Mouse (Mus musculus) cerebellum, adult 9-11 months (tissue): ENCODE measurements around the gene Gucy2e.

ENCODE experiments used
- DNase-seq: peaks from one replicate; pipeline ENCODE4 v3.0.0; 2022

Gucy2e gene

DNA sequence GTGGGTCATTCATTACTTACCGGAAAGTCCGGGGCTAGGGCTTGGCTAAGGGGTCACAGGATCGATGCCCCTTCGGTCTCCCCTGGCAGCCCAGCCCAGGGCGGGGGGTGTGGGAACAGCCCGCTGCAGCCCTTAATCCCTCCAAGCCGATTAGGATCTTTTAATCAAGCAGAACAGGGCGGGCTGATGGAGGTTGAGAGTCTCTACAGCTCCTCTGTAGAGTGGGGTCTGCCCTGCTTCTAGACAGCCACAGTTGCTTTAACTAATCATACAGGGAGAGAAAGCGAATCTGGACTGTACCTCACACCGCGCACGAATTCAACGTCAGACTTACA, at the start of gene Gucy2e:
Gene Gucy2e (minus strand): TSS at position 111 of the 335 bp plus-strand sequence.
- no peak for DNase-seq

DNA sequence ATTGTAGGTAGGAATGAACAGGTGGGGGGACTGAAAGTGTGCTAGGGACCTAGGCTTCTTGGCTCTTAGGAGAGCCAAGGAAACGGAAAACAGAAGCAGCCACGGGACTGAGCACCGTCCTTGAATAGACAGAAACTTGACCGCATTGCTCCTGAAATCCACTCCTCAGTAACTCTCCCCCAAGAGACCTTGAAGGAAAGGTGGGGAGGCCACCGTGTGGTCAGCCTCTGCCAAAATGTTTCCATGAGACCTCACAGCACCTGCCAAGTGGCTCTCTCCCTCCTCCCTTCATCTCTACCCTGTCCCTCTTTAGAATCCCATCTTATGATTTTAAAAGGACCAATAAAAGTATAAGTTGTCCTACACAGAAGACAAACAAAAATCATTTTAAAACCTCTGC, 40.4 kb upstream of the Gucy2e start:
- DNase-seq, result no peak

DNA sequence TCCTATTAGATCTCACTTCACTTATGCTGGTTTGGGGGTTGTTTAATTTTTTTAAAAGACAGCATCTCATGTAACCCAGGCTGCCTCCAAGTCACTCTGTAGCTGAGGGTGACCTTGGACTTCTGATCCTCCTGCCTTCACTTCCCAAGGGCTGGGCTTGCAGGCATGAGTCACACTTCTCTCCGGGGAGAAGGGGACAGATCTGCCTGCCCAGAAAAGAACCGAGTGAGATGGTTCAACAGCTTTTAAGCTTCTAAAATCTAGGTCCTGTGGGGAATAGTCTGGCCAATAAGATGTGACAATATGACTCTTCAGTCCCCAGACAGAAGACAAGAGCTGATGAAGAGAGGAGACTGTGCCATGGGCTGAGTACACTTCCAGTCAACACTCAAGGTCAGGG, 39.2 kb upstream of the Gucy2e start:
- no peak for DNase-seq

DNA sequence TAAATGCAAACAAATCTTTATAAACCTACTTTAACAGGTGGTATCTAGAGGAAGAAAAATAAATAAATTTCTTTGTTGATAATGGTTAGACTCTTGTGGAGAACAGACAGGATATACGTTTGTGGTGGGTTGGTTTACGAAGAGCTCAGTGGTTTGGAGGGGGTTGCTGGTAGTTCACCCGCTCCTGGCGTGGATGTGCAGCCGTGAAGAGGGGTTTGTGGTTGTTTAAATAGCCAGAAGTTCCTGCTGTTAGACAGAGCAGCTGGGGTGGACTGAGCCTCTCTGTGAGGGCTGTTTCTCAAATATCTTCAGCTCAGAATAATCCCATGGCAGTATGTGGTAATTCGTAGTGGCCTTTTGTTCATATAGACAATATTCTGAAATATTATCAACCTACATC, 38.8 kb upstream of the Gucy2e start:
- no peak for DNase-seq

DNA sequence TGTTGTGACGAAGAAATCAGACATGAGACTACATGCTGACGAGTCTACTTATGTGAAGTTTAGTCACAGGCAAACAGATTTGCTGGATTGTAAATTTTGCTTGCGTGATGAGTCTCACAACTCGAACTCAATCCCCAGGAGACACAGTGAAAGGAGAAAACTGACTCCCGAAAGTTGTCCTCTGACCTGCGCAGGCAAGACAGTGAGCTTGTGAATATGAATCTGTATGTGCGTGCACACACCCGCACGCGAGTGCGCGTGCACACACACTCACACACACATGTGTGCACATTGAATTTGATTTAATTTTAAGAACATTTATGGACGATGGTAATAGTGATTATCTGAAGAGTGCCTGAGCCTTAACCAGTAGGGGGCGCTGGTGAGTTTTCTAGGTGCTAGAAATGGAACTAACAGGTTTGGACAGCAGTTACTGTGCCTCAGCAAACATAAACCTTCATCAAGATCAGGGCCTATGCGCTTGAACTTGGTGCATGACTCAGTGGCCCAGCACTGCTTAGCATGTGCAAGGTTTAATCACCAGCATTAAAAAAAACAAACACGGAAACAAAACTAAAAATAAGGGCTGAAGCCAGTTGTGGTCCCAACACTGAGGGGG, 35.4 kb upstream of the Gucy2e start:
- peak; percentile 66 for DNase-seq

DNA sequence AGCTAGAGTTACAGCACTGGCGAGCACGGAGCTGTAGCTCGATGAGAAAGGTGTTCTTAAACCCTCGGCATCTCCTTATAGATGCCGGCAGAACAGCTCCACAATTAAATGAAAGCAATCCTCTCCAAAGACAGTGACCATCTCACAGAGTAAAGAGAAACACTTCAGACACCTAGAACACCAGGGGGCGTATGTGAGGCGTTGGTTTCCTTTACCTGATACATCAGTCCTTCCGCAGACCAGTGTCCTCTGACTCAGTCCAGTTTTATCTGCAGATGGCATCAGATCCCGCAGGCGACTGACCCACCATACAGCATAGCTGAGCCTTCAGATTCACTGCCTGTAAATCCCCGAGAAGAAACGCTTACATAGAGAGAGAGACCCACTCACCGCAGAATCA, 32.7 kb upstream of the Gucy2e start:
- DNase-seq, result peak; percentile 77

DNA sequence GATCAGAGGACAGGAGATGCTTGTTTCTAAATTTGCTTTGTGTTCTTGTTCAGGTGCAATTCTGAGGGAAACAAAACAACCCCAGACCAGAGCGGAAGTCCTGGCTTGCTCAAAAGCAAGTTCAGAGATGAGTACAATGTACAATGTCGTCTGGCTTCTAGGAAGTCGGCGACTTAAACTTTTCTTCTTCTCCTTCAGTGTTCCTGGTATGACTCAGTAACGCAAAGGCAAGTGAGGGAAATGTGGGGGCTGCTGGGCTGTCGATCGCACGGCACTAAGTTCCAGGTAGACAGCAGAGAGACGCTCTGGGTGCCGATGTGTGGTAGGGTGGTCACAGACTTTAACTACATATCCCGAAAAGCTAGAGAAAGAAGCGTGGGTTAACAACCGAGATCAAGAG, 31.3 kb upstream of the Gucy2e start:
- no peak for DNase-seq

DNA sequence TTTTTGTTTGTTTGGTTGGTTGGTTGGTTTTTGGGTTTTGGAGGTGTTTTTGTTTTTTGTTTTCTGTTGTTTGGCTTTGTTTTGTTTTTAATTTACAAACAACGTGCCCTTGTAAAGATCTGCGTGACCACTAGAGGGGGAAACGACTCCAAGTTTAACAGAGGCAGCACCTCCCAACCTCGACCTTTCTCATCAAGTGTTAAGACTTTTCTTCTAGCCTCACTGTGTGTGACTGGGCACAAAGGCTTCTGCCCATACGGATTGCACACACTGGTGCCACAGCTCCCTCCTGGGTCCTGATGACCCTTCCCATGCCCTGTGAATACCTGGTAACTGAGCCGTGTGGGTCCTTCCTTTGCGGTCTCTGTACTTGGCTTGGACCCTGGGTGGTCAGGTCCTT, 30.5 kb upstream of the Gucy2e start:
- no peak for DNase-seq

DNA sequence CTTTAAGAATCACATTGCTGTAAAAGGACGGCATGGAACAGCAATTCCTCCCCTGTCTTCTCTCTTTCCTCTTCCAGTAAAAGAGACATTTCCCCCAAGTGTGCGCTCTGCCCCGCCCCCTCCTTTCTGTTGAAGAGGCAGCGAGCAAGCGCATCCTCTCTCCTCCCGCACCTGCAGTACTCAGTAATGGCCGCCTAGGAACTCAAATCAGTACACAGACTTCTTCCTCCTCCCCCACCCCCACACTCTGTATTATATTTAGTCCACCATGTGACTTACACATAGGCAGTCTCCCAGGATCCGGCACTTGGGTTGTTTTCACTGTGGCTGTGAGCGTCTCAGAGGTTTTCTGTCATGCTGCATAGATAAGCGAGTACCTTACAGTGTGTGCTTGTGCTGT, 29.4 kb upstream of the Gucy2e start:
- DNase-seq, result peak; percentile 82

DNA sequence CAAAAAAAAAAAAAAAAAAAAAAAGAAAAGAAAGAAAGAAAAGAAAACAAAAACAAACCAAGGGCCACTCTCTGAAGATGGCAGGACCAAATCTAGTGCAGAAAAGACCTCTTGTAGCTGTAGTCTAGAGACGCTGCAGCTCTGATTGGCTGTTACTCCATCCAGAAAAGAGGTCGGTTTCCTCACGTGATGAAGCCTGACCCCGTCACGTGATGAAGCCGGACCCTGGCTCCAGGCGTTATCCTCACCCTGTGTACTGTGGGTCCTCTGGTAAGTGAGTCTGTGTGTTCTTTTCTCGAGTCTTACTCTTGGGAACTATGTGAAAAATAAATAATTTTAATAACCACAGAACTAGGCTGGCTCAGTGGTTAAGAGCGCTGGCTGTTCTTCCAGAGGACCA, 28.6 kb upstream of the Gucy2e start:
- no peak for DNase-seq

DNA sequence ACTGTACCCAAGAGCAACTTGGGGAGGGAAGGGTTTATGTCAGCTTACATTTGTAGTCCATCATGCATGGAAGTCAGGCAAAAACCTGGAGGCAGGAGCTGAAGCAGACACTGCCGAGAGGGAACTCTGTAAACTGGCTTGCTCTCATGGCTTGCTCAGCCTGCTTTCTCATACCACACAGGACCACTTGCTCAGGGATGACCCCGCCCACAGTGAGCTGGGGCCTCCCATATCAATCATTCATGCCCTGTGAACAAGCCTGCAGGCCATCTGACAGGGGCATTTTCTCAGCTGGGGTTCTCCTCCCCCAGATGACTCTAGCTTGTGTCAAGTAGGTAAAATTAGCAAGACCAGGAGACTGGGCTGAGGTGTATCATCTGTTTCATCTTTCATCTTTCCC, 27.4 kb upstream of the Gucy2e start:
- DNase-seq, result no peak

DNA sequence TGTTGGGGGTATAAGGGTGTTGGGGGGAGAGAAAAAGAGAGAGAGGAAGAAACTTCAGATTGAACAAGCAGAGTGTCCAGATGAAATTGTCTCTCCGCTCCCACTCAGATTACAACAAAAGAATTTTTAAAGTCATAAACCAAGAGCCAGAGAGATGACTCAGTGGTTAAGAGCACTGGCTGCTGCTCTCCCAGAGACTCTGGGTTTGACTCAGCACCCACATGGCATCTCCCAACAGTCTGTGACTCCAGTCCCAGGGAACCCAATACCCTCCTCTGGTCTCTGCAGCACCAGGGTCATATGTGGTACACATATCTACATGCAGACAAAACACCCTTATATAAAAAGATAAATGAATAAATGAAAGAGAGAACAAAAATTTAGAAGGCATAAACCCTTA, 23.3 kb upstream of the Gucy2e start:
- no peak for DNase-seq

DNA sequence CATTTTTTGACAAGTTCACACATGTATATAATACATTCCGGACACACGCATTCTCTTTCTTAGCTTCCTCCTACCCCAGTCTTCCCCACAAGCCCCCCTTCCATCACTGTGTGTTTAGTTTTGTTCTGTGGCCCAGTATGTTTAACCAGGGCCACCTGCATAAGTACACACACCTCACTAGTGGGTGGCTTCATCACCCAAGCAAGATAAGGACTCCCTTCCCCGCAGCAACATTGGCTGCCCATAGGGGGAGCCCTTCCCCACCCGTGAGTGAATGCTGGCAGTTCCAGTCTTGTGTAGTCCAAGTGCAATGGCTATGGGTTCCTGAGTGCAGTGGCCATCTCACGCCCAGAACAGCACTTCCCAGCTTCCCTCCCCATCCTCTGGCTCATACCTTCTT, 21.5 kb upstream of the Gucy2e start:
- peak; percentile 51 for DNase-seq

DNA sequence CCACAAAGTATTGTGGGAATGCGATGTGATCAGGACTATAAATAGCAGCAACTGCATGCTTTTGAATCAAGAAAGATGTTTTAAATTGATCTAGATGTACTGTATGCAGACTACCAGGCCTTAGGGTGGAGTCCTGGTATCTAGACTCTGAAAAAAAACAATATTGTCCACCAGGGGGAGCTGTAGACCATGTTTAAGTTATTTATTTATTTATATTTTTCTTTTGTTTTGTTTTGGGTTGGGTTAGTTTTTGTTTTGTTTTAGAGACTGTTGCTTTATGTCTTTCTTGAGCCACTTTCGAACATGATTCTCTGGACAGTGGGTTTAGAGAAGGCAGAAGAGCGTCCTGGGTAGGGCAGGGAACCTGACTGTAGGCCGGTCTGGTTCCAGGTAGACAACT, 21.0 kb upstream of the Gucy2e start:
- no peak for DNase-seq

DNA sequence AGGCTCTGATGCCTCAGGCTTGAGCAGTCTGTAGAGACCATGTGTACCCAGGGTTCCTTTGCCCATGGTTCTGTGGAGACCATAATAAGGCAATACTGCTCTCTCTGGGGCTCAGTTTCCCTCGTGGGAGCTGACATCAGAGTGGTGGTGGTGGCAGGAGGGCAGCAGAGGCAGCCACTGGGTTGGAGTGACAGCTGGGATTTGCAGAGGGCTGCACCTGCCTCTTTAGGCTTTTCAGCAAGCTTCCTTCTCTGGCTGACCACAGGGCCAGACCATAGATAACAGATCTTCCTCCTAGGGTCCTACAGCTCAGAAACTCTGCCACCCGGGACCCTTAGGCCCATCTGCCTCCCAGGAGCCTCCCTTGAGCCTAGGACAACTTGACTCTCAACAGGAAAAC, 20.2 kb upstream of the Gucy2e start:
- DNase-seq, result no peak

DNA sequence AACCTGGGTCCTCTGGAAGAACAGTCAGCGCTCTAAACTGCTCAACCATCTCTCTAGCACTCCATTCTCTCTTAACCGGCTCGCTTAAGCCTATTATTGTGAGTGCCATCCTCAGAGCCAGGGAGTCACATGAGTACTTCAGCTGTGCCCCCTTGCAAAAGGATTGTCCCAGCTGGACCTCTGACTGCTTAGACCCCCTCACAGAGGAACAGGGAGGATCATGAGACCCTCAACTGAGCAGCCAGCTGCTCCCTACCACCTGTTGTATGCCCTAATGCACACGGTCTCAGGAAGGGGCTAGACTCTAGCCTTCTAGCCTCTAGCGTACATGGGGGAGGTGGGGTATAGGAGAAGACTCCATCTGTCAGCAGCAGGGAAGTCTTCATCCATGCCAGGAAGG, 18.0 kb upstream of the Gucy2e start:
- no peak for DNase-seq

DNA sequence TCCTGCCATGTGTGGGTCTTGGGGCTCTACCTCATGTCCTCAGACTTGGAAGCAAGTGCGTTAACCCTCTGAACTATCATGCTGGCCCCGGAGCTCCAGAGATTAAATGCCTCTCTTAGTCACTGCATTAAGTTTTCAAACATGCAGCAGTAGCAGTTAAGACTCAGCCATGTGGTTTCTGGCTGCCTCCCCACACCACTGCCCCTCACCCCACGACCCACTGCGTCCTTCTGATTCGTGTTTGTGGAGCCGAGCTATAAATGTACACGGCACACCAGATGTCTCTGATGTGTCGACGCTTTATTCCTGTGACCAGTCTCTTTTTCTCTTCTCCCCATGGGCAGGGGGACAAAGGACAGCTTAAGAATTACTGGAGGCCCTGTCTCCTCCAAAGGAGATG, 16.3 kb upstream of the Gucy2e start:
- no peak for DNase-seq

DNA sequence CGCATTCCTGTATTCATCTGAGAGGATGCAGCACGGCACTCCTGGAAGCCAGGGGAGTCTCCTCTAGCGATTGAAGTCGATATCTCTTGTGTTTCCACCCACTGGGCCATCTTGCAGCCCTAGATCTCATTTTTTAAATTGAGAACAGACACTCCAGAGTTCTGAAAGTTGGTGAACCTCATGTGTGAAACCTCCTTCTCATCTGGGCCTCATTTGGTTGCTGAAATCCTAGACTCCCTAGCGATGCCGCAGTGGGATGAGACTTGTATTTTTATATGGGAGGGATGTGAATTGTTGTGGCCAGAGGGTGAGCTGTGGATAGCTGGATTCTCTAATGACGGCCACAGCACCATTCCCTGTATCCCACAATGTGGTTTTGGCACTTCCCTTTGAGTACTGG, 15.1 kb upstream of the Gucy2e start:
- no peak for DNase-seq

DNA sequence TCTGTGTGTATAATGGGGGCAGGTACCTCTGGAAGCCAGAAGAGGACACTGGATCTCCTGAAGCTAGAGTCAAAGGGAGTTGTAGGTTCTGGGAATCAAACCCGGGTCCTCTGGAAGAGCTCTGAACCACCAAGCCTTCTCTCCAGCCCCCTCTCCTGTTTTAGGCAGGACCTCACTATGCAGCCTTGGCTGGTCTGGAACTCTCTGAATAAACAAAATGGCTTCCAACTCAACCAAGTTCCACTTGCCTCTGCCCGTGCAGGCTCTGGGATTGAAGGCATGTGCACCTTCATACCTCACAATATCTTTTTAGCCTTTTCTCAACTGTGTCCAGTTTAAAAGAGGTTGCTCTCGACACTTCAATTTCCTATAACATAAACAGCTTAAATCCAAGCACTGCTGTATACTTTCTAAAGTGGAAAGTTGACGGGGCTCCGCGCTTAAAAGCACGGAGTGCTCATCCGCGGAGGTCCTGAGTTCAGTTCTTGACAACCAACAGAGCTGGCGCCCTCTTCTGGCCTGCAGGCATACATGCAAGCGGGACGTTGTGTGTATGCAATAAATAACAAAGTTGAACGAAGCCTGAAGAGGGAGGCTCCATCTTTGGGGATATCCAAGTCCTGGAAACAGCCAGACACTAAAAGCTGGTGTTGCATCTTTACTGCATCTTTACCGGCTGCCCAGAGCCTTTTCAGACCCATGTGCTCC, 14.5 kb upstream of the Gucy2e start:
- no peak for DNase-seq

DNA sequence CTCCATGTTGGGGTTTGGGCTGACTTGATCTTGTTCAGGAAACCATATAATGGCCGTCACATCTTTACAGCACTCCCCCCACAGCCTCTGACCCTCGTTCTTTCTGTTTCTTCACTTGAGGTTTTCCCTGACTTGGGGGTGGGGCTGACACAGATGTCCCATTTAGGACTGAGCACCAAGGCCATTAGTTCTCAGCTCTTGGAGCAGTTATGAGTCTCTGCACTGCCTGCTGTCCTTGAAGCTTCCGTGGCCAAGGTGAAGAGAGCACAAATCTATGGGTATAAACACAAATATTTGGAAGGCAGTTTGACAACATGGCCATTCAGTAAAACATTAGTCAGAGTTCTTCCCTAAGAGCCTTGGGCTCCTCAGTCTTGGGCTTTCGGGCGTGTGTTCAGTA, 13.3 kb upstream of the Gucy2e start:
- no peak for DNase-seq

DNA sequence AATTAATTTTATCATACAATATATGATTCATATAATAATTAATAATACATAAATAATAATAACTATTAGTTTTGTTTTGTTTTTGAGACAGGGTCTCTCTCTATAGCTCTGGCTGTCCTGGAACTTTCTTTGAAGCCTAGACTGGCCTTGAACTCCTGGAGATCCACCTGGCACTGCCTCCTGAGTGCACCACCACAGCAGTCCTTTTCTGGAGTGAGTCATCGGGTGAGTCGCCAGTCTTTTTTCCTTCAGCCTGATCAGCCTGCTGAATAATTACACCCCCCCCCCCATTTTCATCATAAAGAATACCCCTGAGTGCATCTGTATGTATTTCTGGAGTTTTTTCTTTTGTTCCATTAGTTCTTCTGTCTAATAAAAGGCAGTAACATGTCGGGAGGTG, 12.3 kb upstream of the Gucy2e start:
- DNase-seq, result no peak

DNA sequence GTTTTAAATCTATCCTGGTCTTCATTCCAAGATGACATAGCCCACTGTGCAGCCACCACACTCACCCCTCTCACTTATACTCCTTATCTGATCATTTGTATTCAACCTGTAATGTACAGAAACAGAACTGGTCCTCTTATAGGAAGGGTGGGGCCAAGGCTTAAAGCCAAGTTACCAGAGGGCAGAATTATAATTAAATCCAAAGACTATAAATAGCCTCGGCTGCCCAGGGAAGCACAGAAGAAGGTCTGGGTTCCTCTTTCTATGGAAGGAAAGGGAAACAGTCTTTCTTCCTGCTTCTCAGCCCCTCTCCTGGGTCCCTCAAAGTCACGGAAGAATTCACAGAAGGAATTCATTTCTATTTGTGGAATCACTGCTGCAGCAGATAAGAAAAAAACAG, 8.8 kb upstream of the Gucy2e start:
- no peak for DNase-seq

DNA sequence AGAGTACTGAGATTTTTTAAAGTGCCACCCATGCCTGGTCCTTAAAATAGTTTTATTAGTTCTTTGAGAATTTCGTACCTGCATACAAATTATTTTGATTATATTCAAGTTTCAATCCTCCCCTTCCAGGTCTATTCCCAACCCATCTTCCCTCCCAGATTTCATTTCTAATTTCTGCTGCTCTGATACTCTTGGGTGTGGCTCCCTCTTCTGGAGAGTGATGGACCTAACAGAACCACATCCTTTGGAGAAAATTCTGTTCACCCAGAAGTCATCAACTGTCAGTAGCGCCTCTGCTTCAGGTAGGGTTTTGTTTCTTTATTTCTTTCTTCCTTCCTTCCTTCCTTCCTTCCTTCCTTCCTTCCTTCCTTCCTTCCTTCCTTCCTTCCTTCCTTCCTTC, 8.1 kb upstream of the Gucy2e start:
- no peak for DNase-seq

DNA sequence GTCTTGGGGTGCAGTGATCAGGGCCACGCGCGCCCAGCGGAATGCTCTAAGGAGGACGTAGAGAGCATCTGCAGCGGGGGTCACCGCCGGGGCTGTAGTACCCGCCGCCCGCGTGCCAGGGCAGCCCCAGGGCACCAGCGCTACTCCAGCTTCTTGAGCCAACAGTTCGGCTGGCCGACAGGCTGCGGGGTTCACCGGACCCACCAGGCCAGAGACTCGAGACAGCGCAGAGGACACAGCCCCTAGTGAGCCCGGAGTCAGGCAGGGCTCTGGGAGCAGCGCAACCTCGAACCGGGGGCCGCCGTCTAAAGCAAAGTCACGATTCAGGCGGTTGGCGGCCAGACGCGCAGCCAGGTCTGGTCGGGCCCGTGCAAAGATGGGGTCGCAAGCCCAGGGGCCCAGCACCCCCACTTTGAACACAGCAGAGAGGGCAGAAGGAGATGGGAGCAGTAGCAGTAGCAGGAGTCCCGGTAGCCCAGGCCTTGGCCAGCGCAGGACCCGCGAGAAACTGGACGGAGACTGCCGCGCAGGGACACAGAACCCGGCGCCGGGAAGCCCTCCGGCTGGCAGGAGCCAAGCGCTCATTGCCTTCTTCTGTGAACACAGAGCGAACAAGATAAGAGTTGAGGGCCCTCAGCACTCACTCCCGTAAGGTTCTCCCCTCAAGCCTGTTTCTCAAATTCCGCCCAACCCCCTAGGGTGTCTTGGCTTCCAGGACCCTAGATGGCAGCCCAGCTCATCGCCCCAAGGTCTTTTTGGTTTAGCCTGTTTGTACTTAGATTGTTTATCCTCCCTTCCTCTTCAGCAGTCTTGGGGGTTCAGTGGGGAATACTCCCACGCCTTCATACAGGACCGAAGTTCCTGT, 543 bp downstream of the Gucy2e start:
- peak; percentile 31 for DNase-seq
